Mouse (Mus musculus): Measurements from ENCODE around the gene Tm9sf1.

Tm9sf1 gene

GRCm38 (mm10) chr14:55643060-55643907, at the start of gene Tm9sf1:
Tm9sf1 (minus strand) TSS chr14:55643806.
- peak; percentile 84 to 90 for DNase-seq

DNA sequence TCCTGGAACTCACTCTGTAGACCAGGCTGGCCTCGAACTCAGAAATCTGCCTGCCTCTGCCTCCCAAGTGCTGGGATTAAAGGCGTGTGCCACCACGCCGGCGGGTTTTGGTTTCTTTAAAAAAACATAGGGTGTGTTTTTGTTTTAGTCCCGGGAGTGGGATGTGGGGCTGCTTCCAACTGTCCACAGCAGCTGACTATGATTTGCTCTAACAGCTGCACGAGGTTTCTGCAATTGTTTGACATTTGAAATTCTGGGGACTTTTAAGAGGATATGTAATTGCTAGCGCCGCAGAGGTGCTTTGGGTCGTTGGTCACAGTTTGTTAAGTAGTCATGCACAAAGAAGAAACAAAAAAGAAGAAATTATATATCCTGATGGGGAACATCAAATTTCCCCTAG, 45.8 kb upstream of the Tm9sf1 start:
- no peak for DNase-seq

GRCm38 (mm10) chr14:55682118-55682493, 38.5 kb upstream of the Tm9sf1 start:
- no peak for DNase-seq

DNA sequence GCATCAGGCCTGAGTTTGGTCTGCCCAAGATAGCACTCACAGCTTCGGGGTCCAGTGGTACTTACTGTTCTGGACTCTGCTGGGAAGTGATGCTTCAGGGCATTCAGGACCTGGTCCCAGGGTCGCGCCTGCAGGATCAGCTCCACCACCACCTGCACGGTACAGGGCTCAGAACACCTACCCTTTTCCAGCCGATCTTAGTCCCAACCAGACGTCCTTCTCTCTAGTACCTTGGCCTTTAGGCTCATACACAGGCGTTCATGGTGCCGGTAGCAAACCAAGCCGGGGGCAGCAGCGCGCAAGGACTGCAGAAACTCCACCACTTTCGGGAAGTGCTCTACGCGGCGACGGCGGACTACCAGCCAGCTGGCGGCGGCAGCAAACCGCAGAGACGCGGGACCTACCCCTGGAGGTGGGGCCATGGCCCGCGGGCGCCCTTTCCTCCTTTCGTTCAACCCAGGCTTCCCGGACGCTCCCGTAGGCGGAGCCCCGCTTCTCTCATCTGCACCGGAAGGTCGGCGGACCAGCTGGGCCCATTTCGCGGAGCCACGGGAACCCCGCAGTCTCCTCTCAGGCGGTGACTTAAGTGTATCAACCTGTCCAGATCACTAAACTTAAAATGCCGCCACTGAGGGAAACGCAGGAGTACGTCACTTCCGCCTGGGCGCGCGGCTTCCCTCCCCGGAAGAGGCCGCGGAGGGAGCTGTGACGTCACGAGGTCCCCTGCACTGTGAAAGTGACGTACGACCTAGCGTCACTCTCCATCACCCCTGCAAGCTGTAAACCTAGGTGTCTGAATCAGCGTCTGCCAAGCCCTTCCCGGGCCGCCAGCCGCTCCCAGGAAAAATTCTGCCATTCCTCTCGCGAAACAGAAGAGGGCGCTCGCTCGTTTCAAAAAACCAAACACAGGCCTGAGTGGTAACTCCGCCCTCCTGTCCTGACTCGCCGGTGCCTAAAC, 37.8 kb upstream of the Tm9sf1 start, which contains the start of gene Tinf2:
TSS of gene Tinf2 (minus strand) at position 661 of the 958 bp plus-strand sequence.
- peak; percentile 96 for DNase-seq

DNA sequence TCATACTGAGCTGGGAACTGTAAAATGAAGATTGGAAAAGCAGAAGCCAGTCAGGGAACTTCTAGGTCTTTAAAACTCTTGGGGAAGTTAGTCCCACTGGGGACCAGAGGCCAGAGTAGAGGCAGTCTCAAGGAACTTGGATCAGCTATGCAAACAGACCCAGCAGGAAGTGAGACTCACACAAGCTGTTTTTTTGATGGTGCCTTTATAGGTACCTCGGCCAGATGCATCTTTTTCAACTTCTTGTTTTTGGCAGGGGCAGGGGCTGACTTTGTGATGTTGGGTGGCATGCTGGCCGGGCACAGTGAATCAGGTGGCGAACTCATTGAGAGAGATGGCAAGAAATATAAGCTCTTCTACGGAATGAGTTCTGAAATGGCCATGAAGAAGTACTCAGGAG, 34.0 kb upstream of the Tm9sf1 start:
- no peak for DNase-seq

- no peak for DNase-seq
Measured at GRCm38 (mm10) chr14:55672741-55673060, 29.1 kb upstream of the Tm9sf1 start.

GRCm38 (mm10) chr14:55671833-55672740, 28.5 kb upstream of the Tm9sf1 start, which contains the start of the genes Gmpr2 and Nedd8:
Gmpr2 (plus strand) TSS chr14:55671941.
Nedd8 (minus strand) TSS chr14:55672124.
- DNase-seq, result peak; percentile 89 to 96

DNA sequence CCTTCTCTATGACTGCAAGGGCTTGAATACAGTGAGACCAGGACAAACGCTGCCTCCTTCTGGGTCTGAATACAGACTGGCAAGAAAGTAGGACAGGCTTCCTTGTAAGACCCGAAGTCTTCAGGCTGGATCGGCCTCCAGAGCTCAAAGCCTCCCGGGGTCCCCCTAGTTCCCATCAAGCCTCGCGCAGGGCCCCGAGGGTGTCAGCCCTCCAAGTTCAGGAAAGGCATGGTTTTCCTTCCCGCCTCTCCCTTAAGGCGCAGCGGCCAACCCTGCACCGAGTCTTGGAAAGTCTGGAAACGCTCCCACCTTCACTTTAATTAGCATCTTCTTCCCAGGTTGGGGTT, 27.9 kb upstream of the Tm9sf1 start:
- DNase-seq, result no peak

GRCm38 (mm10) chr14:55660636-55661035, 17.0 kb upstream of the Tm9sf1 start:
- DNase-seq, result no peak

DNA sequence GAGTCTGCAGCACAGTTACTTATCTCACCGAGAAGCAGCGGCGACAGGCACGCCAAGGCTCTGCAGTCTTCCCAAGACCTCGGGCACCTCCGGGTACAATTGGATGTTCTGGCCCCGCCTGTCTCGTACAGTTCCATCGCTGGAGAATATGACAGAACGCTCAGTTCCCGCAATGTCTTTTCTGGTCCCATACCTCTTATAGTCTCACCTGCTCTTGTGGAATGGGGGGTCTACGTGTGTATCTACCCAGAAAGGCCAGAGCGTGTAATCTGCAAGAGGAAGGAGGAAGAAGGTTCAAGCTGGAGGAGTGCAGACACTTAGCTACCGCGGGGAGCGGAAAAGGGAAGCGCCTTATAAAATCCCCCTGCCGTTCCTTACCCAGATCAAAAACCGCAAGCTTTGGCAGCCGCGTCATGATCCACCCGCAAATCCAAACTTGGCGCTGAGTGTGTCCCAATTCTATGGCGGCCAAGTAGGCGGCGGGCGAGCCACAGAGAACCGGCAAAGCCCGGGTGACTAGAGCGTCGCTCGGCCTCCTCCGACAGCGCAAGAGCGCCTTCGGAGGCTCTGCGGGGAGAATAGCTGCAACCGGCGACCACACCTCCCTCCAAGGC, 16.5 kb upstream of the Tm9sf1 start, which contains the start of gene Mdp1:
TSS of gene Mdp1 (minus strand) at position 549 of the 614 bp plus-strand sequence.
- DNase-seq, result peak; percentile 78 to 88

GRCm38 (mm10) chr14:55658011-55658410, 14.4 kb upstream of the Tm9sf1 start:
- peak; percentile 69 to 76 for DNase-seq

DNA sequence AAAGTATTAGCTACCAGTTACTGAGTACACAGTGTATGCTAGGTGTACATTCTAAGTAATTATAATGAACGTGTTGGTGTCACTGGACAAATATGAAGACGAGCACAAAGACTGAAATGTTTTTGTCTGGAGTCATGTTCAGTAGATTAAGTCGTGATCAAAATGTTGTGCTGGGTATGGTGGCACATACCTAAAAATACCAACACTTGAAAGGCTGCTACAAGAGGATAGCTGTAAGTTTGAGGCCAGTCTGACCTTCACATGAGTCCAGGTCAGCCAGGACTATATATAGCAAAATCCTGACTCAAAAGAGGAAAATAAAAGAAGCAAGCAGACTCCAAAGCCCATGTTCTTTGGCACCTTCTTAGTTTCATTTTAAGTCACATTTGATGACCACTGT, 13.3 kb upstream of the Tm9sf1 start:
- no peak for DNase-seq

DNA sequence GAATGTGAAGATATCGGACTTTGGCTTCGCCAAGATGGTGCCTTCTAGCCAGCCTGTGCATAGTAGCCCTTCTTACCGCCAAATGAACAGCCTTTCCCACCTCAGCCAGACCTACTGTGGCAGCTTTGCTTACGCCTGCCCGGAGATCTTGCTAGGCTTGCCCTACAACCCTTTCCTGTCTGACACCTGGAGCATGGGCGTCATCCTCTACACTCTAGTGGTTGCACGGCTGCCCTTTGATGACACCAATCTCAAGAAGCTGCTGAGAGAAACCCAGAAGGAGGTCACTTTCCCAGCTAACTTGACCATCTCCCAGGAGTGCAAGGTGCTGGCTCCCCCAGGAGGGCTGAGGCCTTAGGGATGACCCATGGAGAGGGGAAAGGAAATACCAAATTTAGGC, 7.9 kb upstream of the Tm9sf1 start:
- DNase-seq, result no peak

GRCm38 (mm10) chr14:55649884-55650283, 6.3 kb upstream of the Tm9sf1 start, which contains the start of gene Tssk4:
Tssk4 (plus strand) TSS chr14:55650184.
- no peak for DNase-seq

- peak; percentile 21 to 39 for DNase-seq
Measured at GRCm38 (mm10) chr14:55644261-55644888, 769 bp upstream of the Tm9sf1 start.

DNA sequence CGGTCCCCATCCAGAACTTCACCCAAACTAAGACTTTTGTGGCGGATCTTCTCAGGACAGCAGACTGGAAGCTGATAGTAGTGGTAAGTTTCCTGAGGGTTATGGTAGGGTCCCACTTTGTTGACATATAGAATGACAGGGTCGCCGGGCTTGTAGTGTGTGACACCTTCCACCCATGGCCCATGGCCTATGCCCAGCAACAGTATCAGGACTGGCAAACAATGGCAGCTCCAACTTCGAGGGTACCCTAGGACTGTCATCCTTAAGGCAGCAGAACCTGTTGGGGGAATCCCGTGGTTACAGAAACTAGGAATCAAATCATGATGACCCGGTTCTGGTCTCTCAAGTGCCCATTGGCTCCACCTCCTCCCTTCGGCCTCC, 937 bp downstream of the Tm9sf1 start:
- no peak for DNase-seq

- DNase-seq, result no peak
Measured at GRCm38 (mm10) chr14:55641291-55641690, 2.3 kb downstream of the Tm9sf1 start.

GRCm38 (mm10) chr14:55640816-55641215, 2.8 kb downstream of the Tm9sf1 start:
- DNase-seq, result no peak

GRCm38 (mm10) chr14:55637795-55638194, 5.8 kb downstream of the Tm9sf1 start, which contains the start of gene Gm49378:
Gm49378 (minus strand) TSS chr14:55637895.
- no peak for DNase-seq

DNA sequence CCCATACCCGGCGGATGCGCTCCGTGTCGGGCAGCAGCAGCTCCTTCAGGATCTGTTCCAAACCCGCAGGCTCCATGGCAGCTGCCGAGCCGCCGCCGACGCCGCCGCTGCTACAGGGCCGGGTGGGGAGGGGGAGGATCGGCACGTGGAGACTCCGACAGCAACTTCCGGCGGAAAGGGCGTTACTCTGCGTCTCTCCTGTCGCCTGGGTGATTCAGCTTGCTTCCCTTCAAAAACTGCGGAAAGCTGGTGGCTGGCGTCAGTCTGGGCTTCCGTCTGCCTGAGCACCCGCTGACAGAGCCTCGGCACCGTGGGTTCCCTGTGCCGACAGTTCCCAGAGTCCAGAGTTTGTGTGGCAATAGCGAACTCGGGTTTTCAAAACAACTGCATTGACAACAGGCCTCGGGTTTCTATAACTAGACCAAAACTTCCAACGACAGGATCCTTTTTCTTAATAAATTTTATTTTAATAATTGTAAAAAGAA, 8.0 kb downstream of the Tm9sf1 start, which contains the start of gene Ipo4:
TSS of gene Ipo4 (minus strand) at position 435 of the 485 bp plus-strand sequence.
- peak; percentile 94 to 95 for DNase-seq

Measured in kidney, postnatal 36 days (tissue).